Mouse (Mus musculus): ENCODE measurements around the gene Hs6st3. TPM values are rescaled to one million over a fixed set of nuclear protein-coding genes. Genes with fewer than 3 reads are reported as not detected.

Hs6st3 gene
- polyA plus RNA-seq, 1 experiment from 2014 or later, result not detected

DNA sequence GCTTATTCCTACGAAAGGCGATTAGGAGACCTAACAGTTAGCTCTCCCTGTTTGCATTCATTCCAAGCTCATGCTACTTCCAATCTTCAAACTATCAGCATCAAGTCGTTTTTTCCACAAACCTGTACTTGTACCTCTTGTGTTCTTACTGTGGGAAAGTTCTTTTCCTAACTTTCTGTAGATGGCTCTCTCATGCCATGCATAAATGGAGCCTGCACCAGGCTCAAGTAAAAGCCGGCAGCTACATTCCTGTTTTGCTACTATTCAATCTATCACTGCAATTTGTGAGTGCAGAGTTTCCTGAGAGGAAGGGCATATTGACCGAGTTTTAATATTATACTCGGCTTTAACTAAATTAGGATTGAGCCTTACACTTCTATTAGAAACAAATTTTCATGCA lies 25.6 kb upstream of the Hs6st3 start:
- 63% methylated on average over 6 of the region's 6 CpGs for WGBS (ENCODE audit: insufficient replicate concordance)
- H3K27ac ChIP-seq (ENCODE audit: low read depth), result no peak overlapping the region
- H3K4me3 ChIP-seq (ENCODE audit: low read depth, low read length), result no peak overlapping the region
- no peaks in the 10 kb centered on the region for H3K27me3 ChIP-seq (ENCODE audit: insufficient read depth, low read length)
- H3K4me1 ChIP-seq (ENCODE audit: insufficient read depth), result no peaks in the 10 kb centered on the region
- no peak for DNase-seq
- H3K36me3 ChIP-seq (replicated peaks; ENCODE audit: insufficient read depth, low read length), result no peaks in the 10 kb centered on the region
- no peaks in the 10 kb centered on the region for H3K9me3 ChIP-seq (ENCODE audit: low read length)
- no peak overlapping the region for H3K4me2 ChIP-seq (ENCODE audit: low read depth, low read length)
- ATAC-seq, result no peak
- no peak for TF ChIP-seq CTCF (IDR thresholded peaks at IDR 0.05; ENCODE audit: low read depth)
- TF ChIP-seq EP300 (IDR thresholded peaks at IDR 0.05; ENCODE audit: low read depth), result no peak
- H3K9ac ChIP-seq (replicated peaks), result no peak overlapping the region

GRCm38 (mm10) chr14:119123582-119123981 lies 14.6 kb upstream of the Hs6st3 start:
- H3K9ac ChIP-seq (replicated peaks), result no peak overlapping the region
- TF ChIP-seq EP300 (IDR thresholded peaks at IDR 0.05; ENCODE audit: low read depth) (no peak), CTCF (IDR thresholded peaks at IDR 0.05; ENCODE audit: low read depth) (no peak)
- ATAC-seq (no peak), DNase-seq (no peak)
- H3K36me3 ChIP-seq (replicated peaks; ENCODE audit: insufficient read depth, low read length), result no peaks in the 10 kb centered on the region
- H3K4me2 ChIP-seq (ENCODE audit: low read depth, low read length), result peak overlapping the region; percentile 50
- no peak overlapping the region for H3K27ac ChIP-seq (ENCODE audit: low read depth)
- no peaks in the 10 kb centered on the region for H3K9me3 ChIP-seq (ENCODE audit: low read length)
- H3K27me3 ChIP-seq (ENCODE audit: insufficient read depth, low read length), result no peaks in the 10 kb centered on the region
- 0 out of 2 replicates have a peak overlapping the region, but pooled peaks have one; percentile 15 for H3K4me3 ChIP-seq (ENCODE audit: low read depth, low read length)
- WGBS (ENCODE audit: insufficient replicate concordance), result 6% methylated on average over 12 of the region's 12 CpGs
- H3K4me1 ChIP-seq (ENCODE audit: insufficient read depth), result no peaks in the 10 kb centered on the region

GRCm38 (mm10) chr14:119124061-119124460 lies 14.1 kb upstream of the Hs6st3 start:
- H3K4me3 ChIP-seq (ENCODE audit: low read depth, low read length), result no peak overlapping the region
- H3K27ac ChIP-seq (ENCODE audit: low read depth), result no peak overlapping the region
- no peak for ATAC-seq
- peak overlapping the region; percentile 50; the same call in 1 of the 2 replicates for H3K4me2 ChIP-seq (ENCODE audit: low read depth, low read length)
- H3K27me3 ChIP-seq (ENCODE audit: insufficient read depth, low read length), result no peaks in the 10 kb centered on the region
- no peaks in the 10 kb centered on the region for H3K9me3 ChIP-seq (ENCODE audit: low read length)
- no peaks in the 10 kb centered on the region for H3K4me1 ChIP-seq (ENCODE audit: insufficient read depth)
- TF ChIP-seq EP300 (IDR thresholded peaks at IDR 0.05; ENCODE audit: low read depth) (no peak), CTCF (IDR thresholded peaks at IDR 0.05; ENCODE audit: low read depth) (peak; percentile 49)
- 38% methylated on average over 3 of the region's 3 CpGs for WGBS (ENCODE audit: insufficient replicate concordance)
- no peaks in the 10 kb centered on the region for H3K36me3 ChIP-seq (replicated peaks; ENCODE audit: insufficient read depth, low read length)
- no peak overlapping the region for H3K9ac ChIP-seq (replicated peaks)
- DNase-seq, result no peak

- Histone ChIP-seq H3K4me1 (ENCODE audit: insufficient read depth) (no peaks in the 10 kb centered on the region), H3K27ac (ENCODE audit: low read depth) (no peak overlapping the region), H3K9me3 (ENCODE audit: low read length) (no peaks in the 10 kb centered on the region), H3K4me2 (ENCODE audit: low read depth, low read length) (no peak overlapping the region), H3K4me3 (ENCODE audit: low read depth, low read length) (no peak overlapping the region), H3K27me3 (ENCODE audit: insufficient read depth, low read length) (no peaks in the 10 kb centered on the region), H3K36me3 (replicated peaks; ENCODE audit: insufficient read depth, low read length) (no peaks in the 10 kb centered on the region), H3K9ac (replicated peaks) (no peak overlapping the region)
- TF ChIP-seq EP300 (IDR thresholded peaks at IDR 0.05; ENCODE audit: low read depth), result no peak
- no peak for TF ChIP-seq CTCF (IDR thresholded peaks at IDR 0.05; ENCODE audit: low read depth)
- ATAC-seq (no peak), DNase-seq (no peak)
- 72% methylated on average over 4 of the region's 4 CpGs for WGBS (ENCODE audit: insufficient replicate concordance)
Measured at GRCm38 (mm10) chr14:119125840-119126239, 12.3 kb upstream of the Hs6st3 start.

- DNase-seq (no peak), ATAC-seq (no peak)
- WGBS (ENCODE audit: insufficient replicate concordance), result 78% methylated on average over 2 of the region's 2 CpGs
- H3K4me2 ChIP-seq (ENCODE audit: low read depth, low read length), result no peak overlapping the region
- H3K9me3 ChIP-seq (ENCODE audit: low read length), result no peaks in the 10 kb centered on the region
- no peaks in the 10 kb centered on the region for H3K4me1 ChIP-seq (ENCODE audit: insufficient read depth)
- no peaks in the 10 kb centered on the region for H3K27me3 ChIP-seq (ENCODE audit: insufficient read depth, low read length)
- no peaks in the 10 kb centered on the region for H3K36me3 ChIP-seq (replicated peaks; ENCODE audit: insufficient read depth, low read length)
- TF ChIP-seq EP300 (IDR thresholded peaks at IDR 0.05; ENCODE audit: low read depth) (no peak), CTCF (IDR thresholded peaks at IDR 0.05; ENCODE audit: low read depth) (no peak)
- H3K4me3 ChIP-seq (ENCODE audit: low read depth, low read length), result no peak overlapping the region
- H3K27ac ChIP-seq (ENCODE audit: low read depth), result no peak overlapping the region
- H3K9ac ChIP-seq (replicated peaks), result no peak overlapping the region
Measured at GRCm38 (mm10) chr14:119127330-119127729, 10.8 kb upstream of the Hs6st3 start.

- Histone ChIP-seq H3K4me2 (ENCODE audit: low read depth, low read length) (peak overlapping the region; percentile 75), H3K27ac (ENCODE audit: low read depth) (no peak overlapping the region), H3K9me3 (ENCODE audit: low read length) (no peaks in the 10 kb centered on the region), H3K36me3 (replicated peaks; ENCODE audit: insufficient read depth, low read length) (no peaks in the 10 kb centered on the region), H3K9ac (replicated peaks) (no peak overlapping the region), H3K4me1 (ENCODE audit: insufficient read depth) (no peaks in the 10 kb centered on the region), H3K27me3 (ENCODE audit: insufficient read depth, low read length) (peaks cover 46% of the 10 kb centered on the region), H3K4me3 (ENCODE audit: low read depth, low read length) (peak overlapping the region; percentile 53)
- under 1% methylated on average over 34 of the region's 38 CpGs for WGBS (ENCODE audit: insufficient replicate concordance)
- no peak; the same call in 1 of the 2 replicates for ATAC-seq
- TF ChIP-seq EP300 (IDR thresholded peaks at IDR 0.05; ENCODE audit: low read depth) (no peak), CTCF (IDR thresholded peaks at IDR 0.05; ENCODE audit: low read depth) (no peak)
- peak; percentile 29 for DNase-seq
Measured at GRCm38 (mm10) chr14:119137512-119137905, 632 bp upstream of the Hs6st3 start.

DNA sequence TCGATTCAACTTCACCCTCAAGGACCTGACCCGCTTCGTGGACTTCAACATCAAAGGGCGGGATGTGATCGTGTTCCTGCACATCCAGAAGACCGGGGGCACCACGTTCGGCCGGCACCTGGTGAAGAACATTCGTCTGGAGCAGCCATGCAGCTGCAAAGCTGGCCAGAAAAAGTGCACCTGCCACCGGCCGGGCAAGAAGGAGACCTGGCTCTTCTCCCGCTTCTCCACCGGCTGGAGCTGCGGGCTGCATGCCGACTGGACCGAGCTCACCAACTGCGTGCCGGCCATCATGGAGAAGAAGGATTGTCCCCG lies 602 bp downstream of the Hs6st3 start:
- H3K4me1 ChIP-seq (ENCODE audit: insufficient read depth), result no peaks in the 10 kb centered on the region
- WGBS (ENCODE audit: insufficient replicate concordance), result 2% methylated on average over 20 of the region's 20 CpGs
- no peak for DNase-seq
- no peaks in the 10 kb centered on the region for H3K36me3 ChIP-seq (replicated peaks; ENCODE audit: insufficient read depth, low read length)
- H3K4me2 ChIP-seq (ENCODE audit: low read depth, low read length), result peak overlapping the region; percentile 75
- no peak overlapping the region for H3K9ac ChIP-seq (replicated peaks)
- no peak for TF ChIP-seq EP300 (IDR thresholded peaks at IDR 0.05; ENCODE audit: low read depth)
- TF ChIP-seq CTCF (IDR thresholded peaks at IDR 0.05; ENCODE audit: low read depth), result no peak
- ATAC-seq, result no peak
- no peak overlapping the region for H3K27ac ChIP-seq (ENCODE audit: low read depth)
- no peaks in the 10 kb centered on the region for H3K9me3 ChIP-seq (ENCODE audit: low read length)
- H3K27me3 ChIP-seq (ENCODE audit: insufficient read depth, low read length), result peaks cover 46% of the 10 kb centered on the region
- H3K4me3 ChIP-seq (ENCODE audit: low read depth, low read length), result peak overlapping the region; percentile 53
